Mouse (Mus musculus) forebrain, embryonic 14.5 days (tissue): ENCODE measurements at regions not wholly inside any gene's neighbourhood (a gene's known extent, or its start where the extent isn't known, plus 50 kb on each side); places are given as distances from the start of the nearest gene placed in this dataset.

Experiments used
- ATAC-seq: fragments of 200-750 bp; cut with Nextera tagmentation; 2 replicates; pipeline ENCODE4 v1.8.0; 2017; ENCODE audit warnings: mild to moderate bottlenecking, moderate library complexity
- DNase-seq: peaks from one replicate; pipeline ENCODE4 v3.0.0-alpha.2; 2015; ENCODE audit warnings: low spot score
- H3K27ac ChIP-seq: fragments of 300-500 bp; sonication (generic); 2 replicates; pipeline ENCODE4 v1.5.1; 2014; ENCODE audit warnings: low read depth, mild to moderate bottlenecking, control low read depth, low read length, moderate library complexity
- H3K27me3 ChIP-seq: fragments of 300-500 bp; sonication (generic); replicated peaks from 2 replicates; pipeline ENCODE4 v1.6.1; 2014; ENCODE audit warnings: low read length, control low read depth, mixed read lengths; ENCODE audit not compliant: control insufficient read depth, insufficient read depth
- H3K36me3 ChIP-seq: fragments of 300-500 bp; sonication (generic); 2 replicates; pipeline ENCODE4 v1.6.1; 2014; ENCODE audit warnings: low read length, control low read depth; ENCODE audit not compliant: control insufficient read depth, insufficient read depth
- H3K4me1 ChIP-seq: fragments of 300-500 bp; sonication (generic); 2 replicates; pipeline ENCODE4 v1.6.1; 2014; ENCODE audit warnings: antibody characterized with exemption, low read length, control low read depth; ENCODE audit not compliant: control insufficient read depth, insufficient read depth
- H3K4me2 ChIP-seq: fragments of 300-500 bp; sonication (generic); 2 replicates; pipeline ENCODE4 v1.6.1; 2014; ENCODE audit warnings: mild to moderate bottlenecking, control low read depth, low read length
- H3K4me3 ChIP-seq: fragments of 300-500 bp; sonication (generic); 2 replicates; pipeline ENCODE4 v1.5.1; 2014; ENCODE audit warnings: low read depth, low read length, control low read depth
- H3K9ac ChIP-seq: fragments of 300-500 bp; sonication (generic); 2 replicates; pipeline ENCODE4 v1.6.1; 2014; ENCODE audit warnings: mild to moderate bottlenecking, low read length, control low read depth, moderate library complexity
- H3K9me3 ChIP-seq: fragments of 300-500 bp; sonication (generic); replicated peaks from 2 replicates; pipeline ENCODE4 v1.6.1; 2016; ENCODE audit warnings: low read length, control low read depth, mixed read lengths; ENCODE audit not compliant: control insufficient read depth
- WGBS: fragments of 180-500 bp; shearing (Covaris S2); extraction: QIAGEN DNeasy Blood & Tissue Kit; methylation state at CpG from one replicate; pipeline ENCODE4 v1.1.7; 2014; 5-methylcytosine and 5-hydroxymethylcytosine counted together

GRCm38 (mm10) chrX:61046700-61047099 lies 138.7 kb downstream of the Cdr1 start:
- Histone ChIP-seq H3K27me3 (no peaks in the 10 kb centered on the region), H3K4me1 (no peaks in the 10 kb centered on the region), H3K4me2 (no peak overlapping the region), H3K9me3 (no peaks in the 10 kb centered on the region), H3K9ac (no peak overlapping the region), H3K36me3 (no peaks in the 10 kb centered on the region), H3K27ac (no peak overlapping the region), H3K4me3 (no peak overlapping the region)
- DNase-seq (peak; percentile 69), ATAC-seq (peak; percentile 29; the same call in 1 of the 2 replicates)
- 16% methylated on average over 6 of the region's 6 CpGs for WGBS

DNA sequence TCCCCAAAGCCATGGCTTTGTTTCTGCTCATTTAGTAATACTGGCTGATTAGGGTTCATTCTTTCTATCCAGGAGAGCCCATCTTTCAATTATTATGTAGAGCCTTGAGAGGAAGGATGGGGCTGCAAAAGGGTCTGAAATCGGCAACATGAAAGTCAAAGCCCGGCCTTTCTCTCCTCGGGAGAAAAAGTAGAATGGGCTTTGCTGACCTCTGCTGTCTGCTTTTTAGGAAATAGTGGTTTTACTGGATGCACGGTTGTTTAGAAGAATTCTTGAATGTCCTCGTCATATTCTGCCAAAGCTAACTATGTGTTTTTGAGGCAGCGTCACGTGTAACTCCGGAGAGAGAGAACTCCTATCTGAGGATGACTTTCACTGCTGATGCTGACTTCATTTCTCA lies 142.2 kb downstream of the Cdr1 start:
- ATAC-seq = no peak
- H3K9ac ChIP-seq = no peak overlapping the region
- DNase-seq = peak; percentile 25
- H3K27ac ChIP-seq = no peak overlapping the region
- H3K4me1 ChIP-seq = no peaks in the 10 kb centered on the region
- H3K9me3 ChIP-seq = no peaks in the 10 kb centered on the region
- no peak overlapping the region for H3K4me3 ChIP-seq
- H3K36me3 ChIP-seq = no peaks in the 10 kb centered on the region
- no peak overlapping the region for H3K4me2 ChIP-seq
- no peaks in the 10 kb centered on the region for H3K27me3 ChIP-seq
- 54% methylated on average over 8 of the region's 8 CpGs for WGBS
